Mouse (Mus musculus): ENCODE data around the gene Clstn1. TPM values are rescaled to one million over a fixed set of nuclear protein-coding genes. Genes with fewer than 3 reads are reported as not detected.

Gene Clstn1
- total and polyA plus RNA-seq, 2 experiments from 2014 or later = 209 to 565 TPM

DNA sequence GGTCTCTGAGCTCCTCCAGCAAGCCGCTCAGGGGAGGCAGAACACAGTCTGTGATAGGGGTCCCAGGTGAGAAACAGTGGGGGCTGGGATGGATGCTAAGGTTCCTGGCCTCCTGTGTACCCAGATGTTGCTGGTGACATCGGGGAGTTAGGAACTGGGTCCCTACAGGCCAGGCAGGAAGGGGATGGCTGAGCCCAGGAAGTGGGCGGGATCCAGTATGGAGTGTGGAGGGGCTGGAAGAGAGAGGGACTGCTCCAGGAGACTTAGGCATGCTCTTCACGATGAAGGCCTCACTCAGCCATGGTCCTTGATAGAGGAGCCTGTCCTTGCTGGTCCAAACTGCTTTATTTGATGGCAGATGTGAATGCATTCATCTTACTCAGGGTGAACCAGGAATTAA lies 13.9 kb downstream of the Clstn1 start:
- DNase-seq (ENCODE audit: low spot score) = no peak
- ATAC-seq (ENCODE audit: low FRiP score) = no peak

DNA sequence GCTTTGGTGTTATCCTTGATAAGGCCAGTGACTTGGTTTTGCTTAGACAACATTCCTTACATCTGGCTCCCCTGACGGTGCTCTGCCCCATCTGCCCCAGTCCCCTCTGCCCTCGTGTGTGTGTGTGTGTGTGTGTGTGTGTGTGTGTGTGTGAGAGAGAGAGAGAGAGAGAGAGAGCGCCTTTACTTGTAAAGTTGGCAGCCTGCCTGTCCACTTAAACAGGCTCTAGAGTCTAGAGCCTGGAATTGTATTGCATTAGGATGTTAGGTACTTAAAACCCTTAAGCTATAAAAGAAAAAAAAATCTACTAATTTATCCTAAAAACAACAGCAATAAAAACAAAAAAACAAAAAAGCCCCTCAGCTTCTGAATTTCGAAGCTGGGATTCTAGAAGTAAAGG lies 15.2 kb downstream of the Clstn1 start:
- Histone ChIP-seq H3K9me3 (ENCODE audit: low read length) (no peaks in the 10 kb centered on the region), H3K4me3 (ENCODE audit: low read depth, low read length) (no peak overlapping the region), H3K27me3 (ENCODE audit: insufficient read depth, low read length) (no peaks in the 10 kb centered on the region), H3K27ac (ENCODE audit: low read depth, low read length) (no peak overlapping the region), H3K36me3 (ENCODE audit: insufficient read depth, low read length) (no peaks in the 10 kb centered on the region), H3K9ac (replicated peaks; ENCODE audit: low read length, poor library complexity, severe bottlenecking) (0 out of 2 replicates have a peak overlapping the region, but pooled peaks have one; percentile 13), H3K4me1 (ENCODE audit: insufficient read depth, low read length) (no peaks in the 10 kb centered on the region; the same call in 1 of the 2 replicates), H3K4me2 (ENCODE audit: low read depth, low read length, poor library complexity, severe bottlenecking) (no peak overlapping the region)
- 49% methylated on average over 4 of the region's 4 CpGs for WGBS
- no peak for TF ChIP-seq CTCF (IDR thresholded peaks at IDR 0.05)
- ATAC-seq (ENCODE audit: low FRiP score) = no peak
- DNase-seq (ENCODE audit: low spot score) = no peak

More for the DNA sequence above, 13.9 kb downstream of the Clstn1 start:
- TF ChIP-seq CTCF (IDR thresholded peaks at IDR 0.05) = no peak
- Histone ChIP-seq H3K27me3 (ENCODE audit: insufficient read depth, low read length) (no peaks in the 10 kb centered on the region), H3K4me1 (ENCODE audit: insufficient read depth, low read length) (no peaks in the 10 kb centered on the region; the same call in 1 of the 2 replicates), H3K4me2 (ENCODE audit: low read depth, low read length, poor library complexity, severe bottlenecking) (no peak overlapping the region), H3K9me3 (ENCODE audit: low read length) (no peaks in the 10 kb centered on the region), H3K27ac (ENCODE audit: low read depth, low read length) (no peak overlapping the region), H3K9ac (replicated peaks; ENCODE audit: low read length, poor library complexity, severe bottlenecking) (no peak overlapping the region), H3K36me3 (ENCODE audit: insufficient read depth, low read length) (no peaks in the 10 kb centered on the region), H3K4me3 (ENCODE audit: low read depth, low read length) (no peak overlapping the region)
- 94% methylated on average over 4 of the region's 4 CpGs for WGBS

DNA sequence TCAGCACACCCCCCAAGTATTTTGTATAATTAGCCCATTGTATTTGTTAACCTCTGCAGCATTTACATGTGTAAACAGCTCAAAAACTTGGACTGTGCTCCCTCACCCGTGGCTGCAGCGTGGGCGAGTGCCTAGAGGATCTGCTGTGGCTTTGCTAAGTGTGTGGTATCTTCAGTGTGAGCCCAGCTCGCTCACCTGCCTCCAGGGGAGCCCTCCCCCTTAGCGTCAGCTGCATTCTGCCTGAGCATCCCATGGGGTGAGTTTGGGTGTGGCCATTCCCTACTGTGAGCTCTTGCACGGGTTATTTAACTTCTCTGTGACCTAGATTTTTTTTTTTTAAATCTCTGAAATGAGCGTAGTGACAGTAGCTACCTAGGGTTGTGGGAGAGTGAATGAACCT lies 16.0 kb downstream of the Clstn1 start:
- no peak for DNase-seq (ENCODE audit: low spot score)
- ATAC-seq (ENCODE audit: low FRiP score) = no peak
- TF ChIP-seq CTCF (IDR thresholded peaks at IDR 0.05) = no peak
- Histone ChIP-seq H3K4me3 (ENCODE audit: low read depth, low read length) (no peak overlapping the region), H3K9ac (replicated peaks; ENCODE audit: low read length, poor library complexity, severe bottlenecking) (no peak overlapping the region), H3K27me3 (ENCODE audit: insufficient read depth, low read length) (no peaks in the 10 kb centered on the region), H3K36me3 (ENCODE audit: insufficient read depth, low read length) (no peaks in the 10 kb centered on the region), H3K4me2 (ENCODE audit: low read depth, low read length, poor library complexity, severe bottlenecking) (no peak overlapping the region), H3K27ac (ENCODE audit: low read depth, low read length) (no peak overlapping the region), H3K4me1 (ENCODE audit: insufficient read depth, low read length) (no peaks in the 10 kb centered on the region; the same call in 1 of the 2 replicates), H3K9me3 (ENCODE audit: low read length) (no peaks in the 10 kb centered on the region)
- 38% methylated on average over 7 of the region's 7 CpGs for WGBS

DNA sequence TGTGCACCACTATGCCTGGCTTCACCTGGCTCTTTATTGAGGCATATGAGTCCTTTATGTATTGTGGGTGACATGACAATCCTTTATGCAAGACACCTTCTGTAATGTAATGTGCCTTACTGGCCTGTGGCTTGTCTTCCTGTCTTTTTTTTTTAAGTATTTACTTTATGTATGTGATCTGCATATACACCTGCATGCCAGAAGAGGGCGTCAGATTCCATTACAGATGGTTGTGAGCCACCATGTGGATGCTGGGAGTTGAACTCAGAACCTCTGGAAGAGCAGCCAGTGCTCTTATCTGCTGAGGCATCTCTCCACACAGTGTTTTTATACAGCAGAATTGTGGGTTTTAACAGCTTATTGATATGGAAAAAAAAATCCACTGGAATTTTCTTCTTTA lies 17.6 kb downstream of the Clstn1 start:
- Histone ChIP-seq H3K4me1 (ENCODE audit: insufficient read depth, low read length) (peaks cover 5% of the 10 kb centered on the region; the same call in 1 of the 2 replicates), H3K9me3 (ENCODE audit: low read length) (no peaks in the 10 kb centered on the region), H3K4me2 (ENCODE audit: low read depth, low read length, poor library complexity, severe bottlenecking) (no peak overlapping the region), H3K27me3 (ENCODE audit: insufficient read depth, low read length) (no peaks in the 10 kb centered on the region), H3K27ac (ENCODE audit: low read depth, low read length) (no peak overlapping the region), H3K9ac (replicated peaks; ENCODE audit: low read length, poor library complexity, severe bottlenecking) (no peak overlapping the region), H3K4me3 (ENCODE audit: low read depth, low read length) (no peak overlapping the region), H3K36me3 (ENCODE audit: insufficient read depth, low read length) (no peaks in the 10 kb centered on the region)
- no peak for ATAC-seq (ENCODE audit: low FRiP score)
- no peak for DNase-seq (ENCODE audit: low spot score)
- TF ChIP-seq CTCF (IDR thresholded peaks at IDR 0.05) = peak; percentile 30; the same call in 1 of the 2 replicates
- WGBS = 65% methylated on average over 1 of the region's 1 CpGs

- Histone ChIP-seq H3K9ac (replicated peaks; ENCODE audit: low read length, poor library complexity, severe bottlenecking) (no peak overlapping the region), H3K36me3 (ENCODE audit: insufficient read depth, low read length) (no peaks in the 10 kb centered on the region), H3K27ac (ENCODE audit: low read depth, low read length) (no peak overlapping the region), H3K4me3 (ENCODE audit: low read depth, low read length) (no peak overlapping the region), H3K4me2 (ENCODE audit: low read depth, low read length, poor library complexity, severe bottlenecking) (no peak overlapping the region), H3K27me3 (ENCODE audit: insufficient read depth, low read length) (no peaks in the 10 kb centered on the region), H3K4me1 (ENCODE audit: insufficient read depth, low read length) (peaks cover 5% of the 10 kb centered on the region; the same call in 1 of the 2 replicates), H3K9me3 (ENCODE audit: low read length) (no peaks in the 10 kb centered on the region)
- 81% methylated on average over 3 of the region's 3 CpGs for WGBS
- DNase-seq (ENCODE audit: low spot score) (no peak), ATAC-seq (ENCODE audit: low FRiP score) (no peak)
- TF ChIP-seq CTCF (IDR thresholded peaks at IDR 0.05) = peak; percentile 55
Measured at GRCm38 (mm10) chr4:149604518-149604917, 18.2 kb downstream of the Clstn1 start.

- Histone ChIP-seq H3K4me1 (ENCODE audit: insufficient read depth, low read length) (peaks cover 5% of the 10 kb centered on the region; the same call in 1 of the 2 replicates), H3K4me3 (ENCODE audit: low read depth, low read length) (no peak overlapping the region), H3K9ac (replicated peaks; ENCODE audit: low read length, poor library complexity, severe bottlenecking) (no peak overlapping the region), H3K36me3 (ENCODE audit: insufficient read depth, low read length) (no peaks in the 10 kb centered on the region), H3K9me3 (ENCODE audit: low read length) (no peaks in the 10 kb centered on the region), H3K27ac (ENCODE audit: low read depth, low read length) (no peak overlapping the region), H3K27me3 (ENCODE audit: insufficient read depth, low read length) (no peaks in the 10 kb centered on the region), H3K4me2 (ENCODE audit: low read depth, low read length, poor library complexity, severe bottlenecking) (no peak overlapping the region)
- peak; percentile 76 for DNase-seq (ENCODE audit: low spot score)
- ATAC-seq (ENCODE audit: low FRiP score) = 0 out of 2 replicates have a peak, but pooled peaks have one; percentile 42
- WGBS = 62% methylated on average over 18 of the region's 18 CpGs
- no peak for TF ChIP-seq CTCF (IDR thresholded peaks at IDR 0.05)
Measured at GRCm38 (mm10) chr4:149606056-149606455, 19.8 kb downstream of the Clstn1 start.

Measured in midbrain, postnatal 0 days (tissue).